Mouse (Mus musculus) heart, embryonic 11.5 days (tissue): ENCODE results near the gene Arhgef28. TPM values are rescaled to one million over a fixed set of nuclear protein-coding genes. Genes with fewer than 3 reads are reported as not detected.

Experiments
- ATAC-seq: fragments of 200-750 bp; cut with Nextera tagmentation; replicated peaks from 2 replicates; pipeline ENCODE4 v1.8.0; 2017; ENCODE audit warnings: moderate library complexity; ENCODE audit not compliant: insufficient number of reproducible peaks, low FRiP score, low TSS enrichment
- H3K27ac ChIP-seq: fragments of 300-500 bp; sonication (generic); 2 replicates; pipeline ENCODE4 v1.5.1; 2014; ENCODE audit warnings: mild to moderate bottlenecking, low read depth, low read length
- H3K27me3 ChIP-seq: fragments of 300-500 bp; sonication (generic); 2 replicates; pipeline ENCODE4 v1.6.1; 2014; ENCODE audit warnings: mild to moderate bottlenecking, low read length, mixed read lengths; ENCODE audit not compliant: control insufficient read depth, insufficient read depth
- H3K36me3 ChIP-seq: fragments of 300-500 bp; sonication (generic); 2 replicates; pipeline ENCODE4 v1.6.1; 2014; ENCODE audit warnings: mild to moderate bottlenecking, low read length, moderate library complexity, mixed read lengths; ENCODE audit not compliant: control insufficient read depth, insufficient read depth
- H3K4me1 ChIP-seq: fragments of 300-500 bp; sonication (generic); 2 replicates; pipeline ENCODE4 v1.6.1; 2014; ENCODE audit warnings: low read length; ENCODE audit not compliant: control insufficient read depth, insufficient read depth
- H3K4me2 ChIP-seq: fragments of 300-500 bp; sonication (generic); 2 replicates; pipeline ENCODE4 v1.6.1; 2014; ENCODE audit warnings: mild to moderate bottlenecking, moderate library complexity
- H3K4me3 ChIP-seq: fragments of 300-500 bp; sonication (generic); 2 replicates; pipeline ENCODE4 v1.5.1; 2014; ENCODE audit warnings: low read depth, low read length
- H3K9ac ChIP-seq: fragments of 300-500 bp; sonication (generic); 2 replicates; pipeline ENCODE4 v1.6.1; 2014; ENCODE audit warnings: mild to moderate bottlenecking, low read depth, low read length, moderate library complexity
- H3K9me3 ChIP-seq: fragments of 300-500 bp; sonication (generic); replicated peaks from 2 replicates; pipeline ENCODE4 v1.6.1; 2016; ENCODE audit warnings: low read length; ENCODE audit not compliant: control insufficient read depth
- WGBS: fragments of 180-500 bp; shearing (Covaris S2); extraction: QIAGEN DNeasy Blood & Tissue Kit; methylation state at CpG from one replicate; pipeline ENCODE4 v1.1.7; 2014; ENCODE audit not compliant: insufficient replicate concordance; 5-methylcytosine and 5-hydroxymethylcytosine counted together
- polyA plus RNA-seq: library from polyadenylated mRNA; unstranded; fragments of >200 nt; fragmentation: Nextera tagmentation; extraction: Ambion mirVana; gene quantifications from 2 replicates; pipeline ENCODE4 v1.2.1, GENCODE M21; 2014

Gene Arhgef28
- polyA plus RNA-seq, 1 experiment from 2014 or later, result 11.0 TPM

DNA sequence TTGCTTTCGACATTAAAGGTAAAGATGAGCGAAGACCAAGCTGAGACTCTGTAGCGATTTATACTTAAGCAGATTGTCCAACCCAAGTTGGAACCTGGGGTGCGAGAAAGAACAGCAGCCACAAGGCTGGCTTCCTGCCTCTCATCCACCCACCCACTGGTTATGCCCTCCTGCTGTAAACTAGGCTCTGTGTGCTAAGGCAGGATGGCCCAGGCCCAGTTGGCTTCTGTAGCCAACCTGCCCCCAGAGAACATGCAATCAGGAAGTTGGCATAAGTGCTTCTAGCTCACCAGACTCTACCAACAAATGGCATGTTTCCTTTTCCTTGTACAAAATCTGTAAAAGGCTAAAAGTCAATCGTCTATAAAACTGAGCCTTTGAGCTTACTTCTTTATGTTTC is 283.2 kb downstream of the Arhgef28 start:
- WGBS, result 87% methylated on average over 5 of the region's 5 CpGs

DNA sequence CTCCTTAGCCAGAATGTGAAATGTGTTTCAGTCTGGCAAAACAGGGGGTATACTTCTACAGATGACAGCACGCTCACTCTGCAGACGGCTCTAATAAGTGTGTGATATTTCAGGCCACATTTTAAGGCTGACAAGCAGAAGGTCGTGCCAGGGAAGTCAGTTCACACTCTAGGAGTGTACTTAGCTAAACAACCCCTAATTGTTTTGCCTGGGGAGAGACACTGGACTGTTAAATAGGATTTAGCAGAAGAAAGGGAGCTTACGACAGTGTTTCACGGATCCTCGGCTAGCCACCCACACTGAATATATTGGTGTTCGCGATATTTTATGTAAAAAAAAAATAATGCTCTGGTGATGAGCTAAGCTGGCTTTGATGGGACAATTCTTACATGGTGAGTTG is 286.6 kb downstream of the Arhgef28 start:
- no peak overlapping the region for H3K4me3 ChIP-seq
- no peak for ATAC-seq
- H3K27me3 ChIP-seq, result no peaks in the 10 kb centered on the region
- H3K4me1 ChIP-seq, result no peaks in the 10 kb centered on the region
- no peak overlapping the region for H3K27ac ChIP-seq
- 63% methylated on average over 8 of the region's 8 CpGs for WGBS
- no peaks in the 10 kb centered on the region for H3K9me3 ChIP-seq
- no peaks in the 10 kb centered on the region for H3K36me3 ChIP-seq
- H3K4me2 ChIP-seq, result no peak overlapping the region
- H3K9ac ChIP-seq, result no peak overlapping the region

More for the DNA sequence above, 283.2 kb downstream of the Arhgef28 start:
- H3K36me3 ChIP-seq, result no peaks in the 10 kb centered on the region
- H3K4me2 ChIP-seq, result no peak overlapping the region
- H3K9ac ChIP-seq, result no peak overlapping the region
- H3K9me3 ChIP-seq, result no peaks in the 10 kb centered on the region
- no peak overlapping the region for H3K27ac ChIP-seq
- ATAC-seq, result no peak
- H3K27me3 ChIP-seq, result no peaks in the 10 kb centered on the region
- H3K4me3 ChIP-seq, result no peak overlapping the region
- H3K4me1 ChIP-seq, result no peaks in the 10 kb centered on the region

GRCm38 (mm10) chr13:97918117-97918900 is 287.9 kb downstream of the Arhgef28 start:
- Histone ChIP-seq H3K4me1 (no peaks in the 10 kb centered on the region), H3K27me3 (no peaks in the 10 kb centered on the region), H3K9ac (no peak overlapping the region), H3K36me3 (no peaks in the 10 kb centered on the region), H3K4me3 (no peak overlapping the region), H3K27ac (no peak overlapping the region), H3K4me2 (no peak overlapping the region), H3K9me3 (no peaks in the 10 kb centered on the region)
- 81% methylated on average over 12 of the region's 12 CpGs for WGBS
- ATAC-seq, result no peak

DNA sequence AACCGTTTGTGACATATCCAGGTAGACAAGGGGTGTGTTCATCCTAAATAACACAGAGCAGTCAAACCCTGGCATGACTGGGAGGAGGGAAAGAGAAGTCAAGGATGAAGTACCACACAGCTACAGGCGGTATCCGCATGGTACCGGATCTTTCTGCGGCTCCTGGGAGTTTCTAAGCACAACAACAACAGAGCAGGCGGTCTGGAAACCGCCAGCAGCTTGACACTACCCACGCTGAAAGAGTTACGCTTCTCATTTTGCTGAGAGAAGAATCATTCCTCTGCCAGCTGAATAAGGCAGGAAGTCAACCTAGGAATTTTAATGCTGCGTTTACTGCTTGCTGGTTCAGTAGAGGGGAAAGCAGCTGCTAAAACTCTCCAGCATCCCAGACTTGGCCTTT is 295.2 kb downstream of the Arhgef28 start:
- no peaks in the 10 kb centered on the region for H3K27me3 ChIP-seq
- 30% methylated on average over 10 of the region's 10 CpGs for WGBS
- no peak for ATAC-seq
- peak overlapping the region; percentile 8; the same call in 1 of the 2 replicates for H3K4me2 ChIP-seq
- H3K4me1 ChIP-seq, result no peaks in the 10 kb centered on the region
- H3K4me3 ChIP-seq, result no peak overlapping the region
- no peaks in the 10 kb centered on the region for H3K36me3 ChIP-seq
- H3K27ac ChIP-seq, result peak overlapping the region; percentile 15; the same call in 1 of the 2 replicates
- H3K9ac ChIP-seq, result no peak overlapping the region
- no peaks in the 10 kb centered on the region for H3K9me3 ChIP-seq

DNA sequence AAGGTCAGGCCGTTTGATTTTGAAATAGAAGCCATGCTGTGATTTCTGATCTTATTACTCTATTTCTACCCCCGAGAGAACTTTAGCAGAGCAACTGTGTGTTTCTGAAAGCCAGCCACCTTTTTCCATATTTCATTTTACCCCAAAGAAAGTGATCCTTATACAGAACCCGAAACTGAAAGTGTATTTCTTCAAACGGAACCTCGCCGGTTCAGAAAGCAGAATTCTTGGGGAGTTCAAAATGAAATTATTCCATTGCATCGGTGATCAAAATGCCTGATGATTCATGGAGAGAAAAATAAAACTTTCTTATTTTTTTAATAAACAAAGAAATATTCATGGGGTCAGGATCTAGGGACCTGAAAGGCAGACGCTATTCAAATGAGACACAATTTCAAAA is 303.4 kb downstream of the Arhgef28 start:
- Histone ChIP-seq H3K4me2 (no peak overlapping the region), H3K4me1 (no peaks in the 10 kb centered on the region), H3K27me3 (no peaks in the 10 kb centered on the region), H3K9ac (no peak overlapping the region), H3K36me3 (no peaks in the 10 kb centered on the region), H3K4me3 (no peak overlapping the region), H3K27ac (no peak overlapping the region), H3K9me3 (no peaks in the 10 kb centered on the region)
- ATAC-seq, result no peak
- WGBS, result 84% methylated on average over 8 of the region's 8 CpGs

- 41% methylated on average over 3 of the region's 3 CpGs for WGBS
- Histone ChIP-seq H3K4me3 (no peak overlapping the region), H3K27me3 (no peaks in the 10 kb centered on the region), H3K4me2 (no peak overlapping the region), H3K27ac (no peak overlapping the region), H3K4me1 (no peaks in the 10 kb centered on the region), H3K9ac (no peak overlapping the region), H3K9me3 (no peaks in the 10 kb centered on the region), H3K36me3 (no peaks in the 10 kb centered on the region)
- no peak for ATAC-seq
These were observed 305.9 kb downstream of the Arhgef28 start for GRCm38 (mm10) chr13:97900380-97900758.

DNA sequence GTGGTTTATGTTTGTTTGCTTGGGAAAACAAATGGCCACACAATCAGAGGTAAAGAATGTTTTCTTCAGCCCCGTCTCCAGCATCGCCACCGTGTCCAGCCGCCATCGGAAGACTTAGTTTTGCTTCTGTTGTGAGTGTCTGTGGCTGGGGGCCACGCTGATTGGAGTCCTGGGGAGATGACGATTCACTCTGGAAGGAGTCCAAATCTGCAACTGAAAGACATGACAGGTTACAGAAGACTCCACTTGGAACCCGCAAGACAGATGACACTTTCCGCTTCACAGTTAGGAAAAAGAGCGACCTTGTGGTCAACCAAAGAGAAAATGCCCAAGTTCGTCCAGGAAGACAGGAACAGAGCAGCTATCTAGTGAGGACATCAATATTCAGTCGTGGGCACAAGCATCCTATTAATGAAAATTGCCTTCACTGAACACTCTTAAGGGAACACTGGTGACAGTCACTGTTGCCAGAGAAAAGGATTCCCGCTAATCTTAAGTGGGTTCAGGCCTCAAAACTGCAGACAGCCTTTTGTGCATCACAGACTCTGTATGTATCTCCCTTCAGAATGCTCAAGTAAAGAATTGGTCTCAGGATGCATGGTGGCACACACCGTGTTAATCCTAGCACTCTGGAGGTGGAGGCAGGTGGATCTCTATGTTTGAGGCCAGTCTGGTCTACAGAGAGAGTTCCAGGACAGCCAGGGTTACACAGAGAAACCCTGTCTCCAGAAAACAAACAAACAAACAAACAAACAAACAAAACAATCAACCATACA is 306.4 kb downstream of the Arhgef28 start:
- 76% methylated on average over 14 of the region's 14 CpGs for WGBS
- H3K36me3 ChIP-seq, result no peaks in the 10 kb centered on the region
- no peaks in the 10 kb centered on the region for H3K9me3 ChIP-seq
- H3K27me3 ChIP-seq, result no peaks in the 10 kb centered on the region
- no peak overlapping the region for H3K4me3 ChIP-seq
- no peak overlapping the region for H3K9ac ChIP-seq
- ATAC-seq, result no peak
- no peaks in the 10 kb centered on the region for H3K4me1 ChIP-seq
- H3K27ac ChIP-seq, result no peak overlapping the region
- H3K4me2 ChIP-seq, result no peak overlapping the region

- H3K27ac ChIP-seq, result no peak overlapping the region
- WGBS, result 57% methylated on average over 2 of the region's 2 CpGs
- H3K9me3 ChIP-seq, result no peaks in the 10 kb centered on the region
- H3K4me1 ChIP-seq, result no peaks in the 10 kb centered on the region
- no peak for ATAC-seq
- H3K36me3 ChIP-seq, result no peaks in the 10 kb centered on the region
- no peak overlapping the region for H3K4me3 ChIP-seq
- no peaks in the 10 kb centered on the region for H3K27me3 ChIP-seq
- H3K4me2 ChIP-seq, result no peak overlapping the region
- no peak overlapping the region for H3K9ac ChIP-seq
These were observed 307.6 kb downstream of the Arhgef28 start for GRCm38 (mm10) chr13:97898590-97898989.
